Comparison of ENCODE assay signal across 22 mouse cellular contexts in the genomic region with DNA sequence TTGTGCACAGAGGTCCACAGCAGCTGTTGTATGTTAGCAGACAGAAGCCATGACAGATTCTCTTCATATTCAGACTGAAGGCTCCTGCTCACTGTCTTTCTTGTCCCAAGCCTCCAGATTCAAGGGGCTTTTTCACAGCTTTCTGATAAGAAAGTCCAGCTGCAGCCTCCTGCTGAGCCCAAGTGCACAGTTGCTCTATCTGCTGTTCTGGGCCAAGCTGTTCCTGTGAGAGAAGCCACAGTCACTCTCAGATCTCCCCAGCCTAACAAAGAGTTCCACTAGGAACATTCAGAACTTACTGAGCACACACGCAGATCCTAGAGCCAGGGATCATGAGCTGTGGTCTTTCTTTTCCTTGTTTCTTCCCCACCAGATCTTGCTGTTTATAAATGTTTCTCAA.
A peak's percentile ranks its signal among the peaks of the same experiment; 100 is the strongest.
DNase-seq lines count a peak whose midpoint lies in the region; ATAC-seq and TF ChIP-seq lines count a peak whose summit lies in the region.
"Had no signal": no experiment of that assay in that cellular context is flagged by ENCODE, and none has a peak within 500 bp of the region (broad histone marks: within the 10 kb centered on the region; RNA-seq: fewer than 3 reads in every experiment).

No protein-coding gene starts in this region.

- no peak overlapping the region for H3K4me2 ChIP-seq in heart, embryonic 12.5 days
- H3K4me2 ChIP-seq in lung, postnatal 0 days (replicated peaks; ENCODE audit: low read depth, low read length): no peak overlapping the region
- H3K4me2 ChIP-seq: embryonic facial prominence, embryonic 15.5 days; forebrain, embryonic 15.5 days; heart, embryonic 15.5 days; hindbrain, embryonic 15.5 days had no signal

- no peak for TF ChIP-seq CTCF in lung, postnatal 0 days (IDR thresholded peaks at IDR 0.05)
- TF ChIP-seq CTCF in testis, adult 2 months (IDR thresholded peaks at IDR 0.05; ENCODE audit: control insufficient read depth, insufficient read depth, insufficient replicate concordance, low read depth, low read length): no peak

- no peak for ATAC-seq in heart, embryonic 12.5 days (ENCODE audit: insufficient number of reproducible peaks, low FRiP score)
- peak; percentile 54 for ATAC-seq in lung, postnatal 0 days
- ATAC-seq: forebrain, embryonic 15.5 days; inflammation-experienced regulatory T-cells, adult 6 months had no signal

- no peak for TF ChIP-seq POLR2A in testis, adult 2 months (IDR thresholded peaks at IDR 0.05; ENCODE audit: control insufficient read depth, low read depth, low read length)

- H3K9me3 ChIP-seq in heart, embryonic 10.5 days: no peaks in the 10 kb centered on the region
- no peaks in the 10 kb centered on the region for H3K9me3 ChIP-seq in heart, embryonic 12.5 days (replicated peaks)
- no peaks in the 10 kb centered on the region for H3K9me3 ChIP-seq in lung, postnatal 0 days (ENCODE audit: low read length)
- H3K9me3 ChIP-seq: embryonic facial prominence, embryonic 15.5 days; forebrain, embryonic 10.5 days; forebrain, embryonic 15.5 days; heart, embryonic 15.5 days; hindbrain, embryonic 15.5 days had no signal

- peaks cover 19% of the 10 kb centered on the region for H3K4me1 ChIP-seq in heart, embryonic 10.5 days
- peaks cover 11% of the 10 kb centered on the region; the same call in 1 of the 2 replicates for H3K4me1 ChIP-seq in heart, embryonic 12.5 days (replicated peaks)
- H3K4me1 ChIP-seq in lung, postnatal 0 days (ENCODE audit: insufficient read depth, low read depth, low read length): 0 out of 2 replicates have a peak, but pooled peaks cover 5% of the 10 kb centered on the region
- no peaks in the 10 kb centered on the region; the same call in 1 of the 2 replicates for H3K4me1 ChIP-seq in testis, adult 2 months (ENCODE audit: control insufficient read depth, insufficient read depth, low read length)
- H3K4me1 ChIP-seq: embryonic facial prominence, embryonic 15.5 days; forebrain, embryonic 10.5 days; hindbrain, embryonic 15.5 days had no signal

- no peak overlapping the region for H3K27ac ChIP-seq in heart, embryonic 10.5 days
- no peak overlapping the region for H3K27ac ChIP-seq in heart, embryonic 12.5 days (ENCODE audit: poor library complexity, severe bottlenecking)
- no peak overlapping the region for H3K27ac ChIP-seq in lung, postnatal 0 days (ENCODE audit: low read length)
- peak overlapping the region; percentile 76 for H3K27ac ChIP-seq in testis, adult 2 months (ENCODE audit: control insufficient read depth, insufficient read depth, low read depth, low read length)
- H3K27ac ChIP-seq: embryonic facial prominence, embryonic 15.5 days; forebrain, embryonic 10.5 days; forebrain, embryonic 15.5 days; heart, adult 2 months; heart, embryonic 15.5 days; hindbrain, embryonic 15.5 days had no signal

- no peak overlapping the region for H3K4me3 ChIP-seq in heart, embryonic 10.5 days
- no peak overlapping the region for H3K4me3 ChIP-seq in heart, embryonic 12.5 days
- H3K4me3 ChIP-seq in lung, postnatal 0 days (ENCODE audit: low read depth, low read length): no peak overlapping the region
- no peak overlapping the region for H3K4me3 ChIP-seq in testis, adult 2 months (ENCODE audit: control insufficient read depth, low read depth, low read length)
- H3K4me3 ChIP-seq: embryonic facial prominence, embryonic 15.5 days; erythroblast, embryonic 14.5 days; forebrain, embryonic 10.5 days; forebrain, embryonic 15.5 days; heart, adult 2 months; heart, embryonic 15.5 days; hindbrain, embryonic 15.5 days had no signal

- no peaks in the 10 kb centered on the region for H3K27me3 ChIP-seq in heart, embryonic 10.5 days (ENCODE audit: insufficient read depth, poor library complexity, severe bottlenecking)
- peaks cover 16% of the 10 kb centered on the region; the same call in 1 of the 2 replicates for H3K27me3 ChIP-seq in heart, embryonic 12.5 days (replicated peaks)
- H3K27me3 ChIP-seq in lung, postnatal 0 days (replicated peaks; ENCODE audit: insufficient read depth, low read length): no peaks in the 10 kb centered on the region
- no peaks in the 10 kb centered on the region for H3K27me3 ChIP-seq in testis, adult 2 months (ENCODE audit: control insufficient read depth, insufficient read depth, low read length)
- H3K27me3 ChIP-seq: embryonic facial prominence, embryonic 15.5 days; forebrain, embryonic 15.5 days; heart, embryonic 15.5 days; hindbrain, embryonic 15.5 days had no signal

- 50% methylated on average over 1 of the region's 1 CpGs for WGBS in heart, embryonic 10.5 days
- WGBS in heart, embryonic 12.5 days: 38% methylated on average over 1 of the region's 1 CpGs
- WGBS in lung, postnatal 0 days: 41% methylated on average over 1 of the region's 1 CpGs

- H3K36me3 ChIP-seq in heart, embryonic 10.5 days: no peaks in the 10 kb centered on the region
- H3K36me3 ChIP-seq in heart, embryonic 12.5 days: no peaks in the 10 kb centered on the region
- H3K36me3 ChIP-seq in lung, postnatal 0 days (ENCODE audit: insufficient read depth, low read length): no peaks in the 10 kb centered on the region
- no peaks in the 10 kb centered on the region for H3K36me3 ChIP-seq in testis, adult 2 months (ENCODE audit: control insufficient read depth, insufficient read depth, low read length)
- H3K36me3 ChIP-seq: embryonic facial prominence, embryonic 15.5 days; forebrain, embryonic 15.5 days; heart, embryonic 15.5 days had no signal

- H3K9ac ChIP-seq in heart, embryonic 12.5 days: no peak overlapping the region
- no peak overlapping the region for H3K9ac ChIP-seq in lung, postnatal 0 days (replicated peaks; ENCODE audit: low read depth)
- H3K9ac ChIP-seq: embryonic facial prominence, embryonic 15.5 days; forebrain, embryonic 15.5 days; heart, embryonic 15.5 days; hindbrain, embryonic 15.5 days had no signal

- no peak for TF ChIP-seq EP300 in lung, postnatal 0 days (IDR thresholded peaks at IDR 0.05)

- peak; percentile 70 for DNase-seq in heart, embryonic 10.5 days (ENCODE audit: low spot score)
- DNase-seq in lung, postnatal 0 days (ENCODE audit: low spot score): peak; percentile 43
- no peak for DNase-seq in lung, adult 18-20 months
- DNase-seq in testis, postnatal 10 days (ENCODE audit: low spot score): no peak
- peak; percentile 27 for DNase-seq in testis, postnatal 14 days (ENCODE audit: low spot score)
- DNase-seq in adrenal gland, postnatal 10 days: no peak
- DNase-seq: adrenal gland, adult 2 months; cerebellum, adult 11 months; cerebellum, adult 8-10 months; cerebellum, postnatal 14 days; embryo, embryonic 11 days; gastrocnemius, postnatal 10 days had no signal

Comparison
In these comparisons a context has a peak if more than half of its experiments do, and no peak if none do; other contexts are left out.
1. DNase-seq: peak in heart, embryonic 10.5 days (single experiment), lung, postnatal 0 days (single experiment) and testis, postnatal 14 days (single experiment); none in lung, adult 18-20 months (0 of 2), testis, postnatal 10 days (single experiment) and adrenal gland, postnatal 10 days (single experiment).